Mouse (Mus musculus): ENCODE measurements around the gene E2f1. TPM values are rescaled to one million over a fixed set of nuclear protein-coding genes. Genes with fewer than 3 reads are reported as not detected.

The E2f1 gene
- polyA plus RNA-seq (2015; fragmentation: Nextera tagmentation; extraction: Ambion mirVana) = 24.6 and 25.5 TPM in 2 replicates

- WGBS = under 1% methylated on average over 42 of the region's 44 CpGs
- peak within 1 kb of the TSS; percentile 77 for H3K4me2 ChIP-seq (replicated peaks)
- no peaks in the 10 kb centered on the region for H3K27me3 ChIP-seq
- H3K4me1 ChIP-seq = peaks cover 51% of the 10 kb centered on the region
- peak; percentile 97 for ATAC-seq (ENCODE audit: insufficient number of reproducible peaks, low FRiP score, low TSS enrichment, low read depth)
- peak within 1 kb of the TSS; percentile 77 for H3K4me3 ChIP-seq (replicated peaks)
- H3K9me3 ChIP-seq (replicated peaks) = no peaks in the 10 kb centered on the region
- H3K9ac ChIP-seq = peak within 1 kb of the TSS; percentile 44
- no peaks in the 10 kb centered on the region for H3K36me3 ChIP-seq
- peak within 1 kb of the TSS; percentile 85 for H3K27ac ChIP-seq (replicated peaks)
These were observed at the start of gene E2f1 for GRCm38 (mm10) chr2:154569836-154570286. E2f1 (minus strand) TSS chr2:154569892.

- WGBS = 84% methylated on average over 3 of the region's 3 CpGs
These were observed 47.4 kb upstream of the E2f1 start for GRCm38 (mm10) chr2:154617061-154617460.

DNA sequence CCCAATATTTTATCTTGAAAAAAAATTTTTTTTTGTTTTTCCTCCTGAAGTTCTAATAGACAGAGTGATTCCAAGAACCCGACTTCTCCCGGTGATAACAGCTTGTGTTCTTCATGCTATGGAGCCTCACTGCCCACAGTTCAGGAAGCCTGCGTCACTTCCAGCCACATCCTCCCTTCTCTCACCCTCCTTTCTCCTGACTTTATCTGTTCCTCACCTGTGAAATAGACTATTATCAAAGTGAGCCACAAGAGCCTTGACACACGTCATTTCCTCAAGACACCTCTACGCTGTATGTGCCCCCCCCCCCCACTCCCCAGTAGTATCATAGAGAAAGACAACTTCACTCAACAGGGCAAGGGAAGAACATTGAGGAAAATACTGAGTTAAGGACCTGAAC, 46.0 kb upstream of the E2f1 start:
- H3K9ac ChIP-seq = no peak overlapping the region
- no peak for ATAC-seq (ENCODE audit: insufficient number of reproducible peaks, low FRiP score, low TSS enrichment, low read depth)
- H3K4me3 ChIP-seq (replicated peaks) = no peak overlapping the region
- H3K4me1 ChIP-seq = peaks cover 14% of the 10 kb centered on the region
- no peaks in the 10 kb centered on the region for H3K9me3 ChIP-seq (replicated peaks)
- H3K27me3 ChIP-seq = no peaks in the 10 kb centered on the region
- no peak overlapping the region for H3K4me2 ChIP-seq (replicated peaks)
- no peaks in the 10 kb centered on the region for H3K36me3 ChIP-seq
- 89% methylated on average over 5 of the region's 5 CpGs for WGBS
- no peak overlapping the region for H3K27ac ChIP-seq (replicated peaks)

More at GRCm38 (mm10) chr2:154617061-154617460, 47.4 kb upstream of the E2f1 start:
- no peaks in the 10 kb centered on the region for H3K36me3 ChIP-seq
- no peaks in the 10 kb centered on the region for H3K27me3 ChIP-seq
- H3K9ac ChIP-seq = no peak overlapping the region
- no peak overlapping the region for H3K27ac ChIP-seq (replicated peaks)
- H3K4me3 ChIP-seq (replicated peaks) = no peak overlapping the region
- peaks cover 14% of the 10 kb centered on the region for H3K4me1 ChIP-seq
- no peaks in the 10 kb centered on the region for H3K9me3 ChIP-seq (replicated peaks)
- H3K4me2 ChIP-seq (replicated peaks) = no peak overlapping the region
- no peak for ATAC-seq (ENCODE audit: insufficient number of reproducible peaks, low FRiP score, low TSS enrichment, low read depth)

DNA sequence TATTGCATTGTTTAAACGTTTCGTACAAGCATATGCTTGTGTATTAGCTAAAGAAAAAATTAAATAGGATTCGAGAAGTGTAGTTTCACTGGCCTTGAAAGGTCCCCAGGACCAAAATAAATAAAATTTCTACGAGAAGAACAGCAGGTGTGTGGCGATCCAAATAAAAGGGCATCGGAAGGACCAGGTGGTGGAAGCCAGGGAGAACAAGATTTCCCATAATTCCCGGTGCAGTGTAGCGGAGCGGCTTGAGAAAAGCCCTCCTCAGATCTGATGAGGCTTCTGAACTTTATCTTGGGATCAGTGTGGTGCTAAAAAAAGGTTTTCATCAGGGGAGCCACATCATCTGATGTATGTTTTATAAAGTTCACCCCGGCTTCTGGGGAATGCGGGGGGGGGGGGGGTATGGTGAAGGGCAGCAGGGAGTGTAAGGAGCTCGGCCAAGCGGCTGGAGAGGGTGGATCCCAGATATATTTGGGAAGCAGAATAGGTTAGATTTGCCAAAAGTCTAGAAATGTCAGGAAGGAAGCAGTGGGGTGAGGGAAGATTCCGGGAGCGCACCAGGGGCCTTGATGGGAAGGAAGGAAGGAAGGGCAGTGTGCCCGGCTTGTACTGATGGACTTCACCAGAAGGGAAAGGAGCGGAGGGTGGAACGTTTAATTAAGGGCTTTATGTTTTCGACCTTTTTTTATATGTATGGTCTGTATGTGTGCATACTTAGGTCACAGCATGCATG, 45.3 kb upstream of the E2f1 start:
- WGBS = 67% methylated on average over 19 of the region's 19 CpGs
- Histone ChIP-seq H3K4me2 (replicated peaks) (no peak overlapping the region), H3K27ac (replicated peaks) (no peak overlapping the region), H3K4me1 (peaks cover 14% of the 10 kb centered on the region), H3K9ac (no peak overlapping the region), H3K9me3 (replicated peaks) (no peaks in the 10 kb centered on the region), H3K27me3 (no peaks in the 10 kb centered on the region), H3K36me3 (no peaks in the 10 kb centered on the region), H3K4me3 (replicated peaks) (no peak overlapping the region)
- no peak for ATAC-seq (ENCODE audit: insufficient number of reproducible peaks, low FRiP score, low TSS enrichment, low read depth)

- Histone ChIP-seq H3K4me3 (replicated peaks) (peak within 1 kb of the TSS; percentile 64), H3K36me3 (no peaks in the 10 kb centered on the region), H3K27ac (replicated peaks) (peak within 1 kb of the TSS; percentile 97), H3K9me3 (replicated peaks) (no peaks in the 10 kb centered on the region), H3K27me3 (no peaks in the 10 kb centered on the region), H3K4me1 (peaks cover 14% of the 10 kb centered on the region), H3K4me2 (replicated peaks) (peak within 1 kb of the TSS; percentile 78), H3K9ac (peak within 1 kb of the TSS; percentile 62)
- peak; percentile 95 for ATAC-seq (ENCODE audit: insufficient number of reproducible peaks, low FRiP score, low TSS enrichment, low read depth)
- under 1% methylated on average over 95 of the region's 98 CpGs for WGBS
These were observed 43.7 kb upstream of the E2f1 start, which contains the start of the genes Zfp341 and 4930519P11Rik for GRCm38 (mm10) chr2:154613118-154614115. Zfp341 (plus strand) TSS chr2:154613297. 4930519P11Rik (minus strand) TSS chr2:154613437.

DNA sequence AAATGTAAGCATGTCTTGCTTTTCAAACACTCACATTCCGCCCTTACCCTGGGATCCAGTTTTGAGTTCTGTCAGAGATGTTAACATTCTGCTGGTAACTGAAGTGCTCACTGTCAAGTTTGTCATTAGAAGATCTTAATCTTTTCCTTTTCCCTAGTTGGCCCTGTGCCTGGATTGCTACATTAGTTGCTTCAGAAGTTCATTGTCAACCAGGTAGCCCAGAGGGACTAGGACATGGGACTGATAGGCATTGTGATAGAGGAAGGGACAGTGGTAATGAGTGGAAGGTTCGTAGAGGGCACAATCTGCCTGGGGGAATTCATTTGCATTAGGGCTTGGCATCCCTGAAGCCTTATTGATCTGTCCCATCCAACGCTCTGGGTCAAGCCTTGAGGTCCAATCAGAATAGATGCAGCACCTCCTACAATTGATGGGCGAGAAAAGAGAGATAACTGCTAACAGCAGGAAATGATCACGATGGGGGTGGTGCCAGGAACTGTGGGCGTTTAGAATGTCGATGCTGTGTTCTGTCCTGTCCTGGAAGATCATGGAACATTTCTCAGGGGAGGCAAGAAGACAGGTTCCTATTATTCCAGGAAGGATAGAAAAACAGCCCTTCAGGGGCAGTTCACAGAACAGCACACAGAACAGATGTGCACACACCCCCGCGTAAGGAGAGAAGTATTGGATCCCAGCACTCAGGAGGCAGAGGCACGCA, 39.5 kb upstream of the E2f1 start:
- Histone ChIP-seq H3K4me2 (replicated peaks) (no peak overlapping the region), H3K36me3 (no peaks in the 10 kb centered on the region), H3K27ac (replicated peaks) (no peak overlapping the region), H3K4me3 (replicated peaks) (no peak overlapping the region), H3K9ac (no peak overlapping the region), H3K27me3 (no peaks in the 10 kb centered on the region), H3K9me3 (replicated peaks) (no peaks in the 10 kb centered on the region), H3K4me1 (peaks cover 14% of the 10 kb centered on the region)
- 55% methylated on average over 10 of the region's 10 CpGs for WGBS
- ATAC-seq (ENCODE audit: insufficient number of reproducible peaks, low FRiP score, low TSS enrichment, low read depth) = no peak

DNA sequence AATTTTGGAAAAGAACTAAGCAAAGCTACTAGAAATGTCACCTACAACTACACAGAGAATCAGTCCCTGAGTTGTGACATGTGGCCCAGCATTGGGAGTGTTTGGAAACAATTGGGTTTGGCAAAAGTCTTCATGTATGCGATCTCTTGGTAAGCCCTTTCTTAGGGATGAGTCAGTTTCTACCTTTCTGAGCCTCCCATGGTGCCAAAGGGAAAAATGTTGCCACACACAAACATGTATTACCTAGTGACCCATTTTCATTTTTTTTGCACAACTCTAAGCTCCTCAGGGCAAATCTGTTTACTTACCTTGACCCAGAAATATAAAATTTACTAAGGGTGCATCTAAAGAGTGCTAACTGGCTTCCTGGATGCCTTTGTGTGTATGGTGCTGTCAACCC, 37.3 kb upstream of the E2f1 start:
- H3K4me3 ChIP-seq (replicated peaks) = no peak overlapping the region
- H3K27me3 ChIP-seq = no peaks in the 10 kb centered on the region
- 68% methylated on average over 1 of the region's 1 CpGs for WGBS
- H3K27ac ChIP-seq (replicated peaks) = no peak overlapping the region
- no peak for ATAC-seq (ENCODE audit: insufficient number of reproducible peaks, low FRiP score, low TSS enrichment, low read depth)
- H3K9ac ChIP-seq = no peak overlapping the region
- H3K4me2 ChIP-seq (replicated peaks) = no peak overlapping the region
- H3K9me3 ChIP-seq (replicated peaks) = no peaks in the 10 kb centered on the region
- H3K36me3 ChIP-seq = no peaks in the 10 kb centered on the region
- peaks cover 16% of the 10 kb centered on the region for H3K4me1 ChIP-seq

- 33% methylated on average over 7 of the region's 7 CpGs for WGBS
- H3K27ac ChIP-seq (replicated peaks) = peak overlapping the region; percentile 8; the same call in 1 of the 2 replicates
These were observed 34.5 kb upstream of the E2f1 start for GRCm38 (mm10) chr2:154604156-154604555.

DNA sequence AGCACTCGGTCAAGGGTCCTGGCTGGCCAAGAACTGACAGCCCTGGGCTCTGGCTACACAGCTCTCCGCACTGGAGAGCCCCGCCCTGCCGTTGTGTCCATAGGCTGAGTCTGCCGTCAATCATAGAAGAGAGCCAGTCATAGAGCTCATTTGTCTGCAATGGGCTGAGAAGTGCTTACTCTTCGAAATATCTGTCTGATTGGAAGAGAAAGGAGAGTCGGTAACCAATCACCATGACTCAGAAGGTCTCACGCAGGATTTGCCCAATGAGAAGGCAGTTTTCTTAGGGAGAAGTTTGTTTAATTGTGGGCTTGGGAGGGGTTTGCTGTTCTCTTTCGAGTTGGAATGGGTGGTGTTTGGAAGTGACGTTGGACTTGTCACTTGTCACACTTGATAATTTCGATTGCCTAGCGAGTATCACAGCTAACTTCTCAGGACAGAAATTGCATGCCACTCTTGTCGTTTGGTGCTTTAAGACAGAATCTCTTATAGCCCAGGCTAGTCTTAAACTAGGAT, 34.0 kb upstream of the E2f1 start, which contains the start of gene Pxmp4:
Gene Pxmp4, minus strand, starts transcription at position 71 of the 516 bp plus-strand sequence.
- Histone ChIP-seq H3K27ac (replicated peaks) (peak within 1 kb of the TSS; percentile 51; the same call in 1 of the 2 replicates), H3K27me3 (no peaks in the 10 kb centered on the region), H3K36me3 (no peaks in the 10 kb centered on the region), H3K4me3 (replicated peaks) (peak within 1 kb of the TSS; percentile 83), H3K4me1 (peaks cover 16% of the 10 kb centered on the region), H3K9me3 (replicated peaks) (no peaks in the 10 kb centered on the region), H3K4me2 (replicated peaks) (peak within 1 kb of the TSS; percentile 68), H3K9ac (peak within 1 kb of the TSS; percentile 94)
- peak; percentile 100 for ATAC-seq (ENCODE audit: insufficient number of reproducible peaks, low FRiP score, low TSS enrichment, low read depth)
- under 1% methylated on average over 13 of the region's 13 CpGs for WGBS

More at GRCm38 (mm10) chr2:154604156-154604555, 34.5 kb upstream of the E2f1 start:
- Histone ChIP-seq H3K4me1 (peaks cover 16% of the 10 kb centered on the region), H3K36me3 (no peaks in the 10 kb centered on the region), H3K4me3 (replicated peaks) (peak overlapping the region; percentile 83), H3K27me3 (no peaks in the 10 kb centered on the region), H3K9me3 (replicated peaks) (no peaks in the 10 kb centered on the region), H3K9ac (no peak overlapping the region), H3K4me2 (replicated peaks) (peak overlapping the region; percentile 68)
- no peak for ATAC-seq (ENCODE audit: insufficient number of reproducible peaks, low FRiP score, low TSS enrichment, low read depth)

DNA sequence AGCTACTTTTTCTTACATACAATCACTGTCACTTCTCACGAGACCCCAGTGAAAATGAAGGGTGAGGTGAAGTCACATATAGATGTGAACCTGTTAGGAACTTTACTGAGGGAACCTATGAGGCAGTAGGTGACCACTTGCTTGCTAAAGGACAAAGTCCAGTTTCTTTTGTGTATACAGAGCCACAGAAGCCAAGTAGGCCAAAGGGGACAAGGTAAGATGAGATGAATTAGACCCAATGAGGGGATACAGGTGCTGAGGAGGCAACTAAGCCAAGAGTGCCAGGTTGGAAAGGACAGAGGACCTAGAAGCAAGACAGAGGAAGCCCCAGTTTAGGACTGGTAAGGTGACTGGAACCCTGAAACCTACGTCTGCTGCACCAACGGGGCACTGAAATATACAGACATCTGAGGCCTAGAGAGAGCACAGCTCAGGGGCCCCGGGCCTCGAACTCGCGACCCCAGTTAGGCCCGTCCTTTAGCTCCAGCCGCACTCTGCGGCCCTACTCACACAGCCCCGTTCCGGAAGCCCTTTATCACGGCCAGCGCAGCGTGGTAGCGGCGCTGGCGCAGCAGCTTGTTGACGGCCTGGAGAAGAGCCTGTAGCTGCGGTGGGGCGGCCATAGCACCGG, 33.4 kb upstream of the E2f1 start:
- Histone ChIP-seq H3K27ac (replicated peaks) (peak overlapping the region; percentile 51; the same call in 1 of the 2 replicates), H3K27me3 (no peaks in the 10 kb centered on the region), H3K9me3 (replicated peaks) (no peaks in the 10 kb centered on the region), H3K4me1 (peaks cover 16% of the 10 kb centered on the region), H3K4me3 (replicated peaks) (peak overlapping the region; percentile 83), H3K4me2 (replicated peaks) (peak overlapping the region; percentile 68), H3K9ac (peak overlapping the region; percentile 94), H3K36me3 (no peaks in the 10 kb centered on the region)
- 14% methylated on average over 22 of the region's 22 CpGs for WGBS
- peak; percentile 52 for ATAC-seq (ENCODE audit: insufficient number of reproducible peaks, low FRiP score, low TSS enrichment, low read depth)
